Mouse (Mus musculus): Measurements from ENCODE around the gene Etv4. TPM values are rescaled to one million over a fixed set of nuclear protein-coding genes. Genes with fewer than 3 reads are reported as not detected.

The Etv4 gene
- polyA plus RNA-seq, 1 experiment from 2014 or later = 1.9 TPM

GRCm38 (mm10) chr11:101809060-101809828, 24.1 kb upstream of the Etv4 start:
- Histone ChIP-seq H3K9ac (ENCODE audit: low read depth, low read length) (no peak overlapping the region), H3K4me2 (replicated peaks; ENCODE audit: low read depth) (peak overlapping the region; percentile 35; the same call in 1 of the 2 replicates), H3K27ac (ENCODE audit: low read depth, low read length) (no peak overlapping the region; the same call in 1 of the 2 replicates), H3K9me3 (ENCODE audit: control insufficient read depth) (no peaks in the 10 kb centered on the region), H3K36me3 (ENCODE audit: control insufficient read depth, insufficient read depth) (no peaks in the 10 kb centered on the region), H3K4me3 (ENCODE audit: low read depth, low read length) (no peak overlapping the region), H3K4me1 (replicated peaks; ENCODE audit: control insufficient read depth, insufficient read depth, low read length) (no peaks in the 10 kb centered on the region), H3K27me3 (replicated peaks; ENCODE audit: control insufficient read depth, insufficient read depth, low read length) (no peaks in the 10 kb centered on the region)
- ATAC-seq = peak; percentile 76
- 20% methylated on average over 15 of the region's 15 CpGs for WGBS
- TF ChIP-seq CTCF (IDR thresholded peaks at IDR 0.05; ENCODE audit: low read depth) = no peak

DNA sequence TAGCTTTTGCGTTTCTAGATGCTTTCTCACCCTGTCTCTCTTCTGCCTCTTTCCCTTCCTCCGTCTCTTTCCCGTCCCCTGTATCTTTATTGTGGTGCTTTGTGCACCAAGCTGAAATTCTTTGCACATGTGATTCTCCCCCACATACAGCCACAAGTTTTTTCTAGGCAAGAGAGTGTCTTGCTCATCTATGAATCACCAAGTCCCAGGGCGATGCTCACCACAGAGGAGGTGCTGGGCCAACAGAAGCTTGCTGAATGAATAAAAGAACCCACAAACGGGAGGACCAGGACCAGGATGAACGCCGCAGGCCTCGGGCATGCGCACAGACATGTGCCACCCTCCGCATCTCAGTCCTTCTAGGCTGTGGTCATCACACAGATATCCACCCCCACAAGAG, 22.1 kb upstream of the Etv4 start:
- Histone ChIP-seq H3K4me3 (ENCODE audit: low read depth, low read length) (no peak overlapping the region), H3K36me3 (ENCODE audit: control insufficient read depth, insufficient read depth) (no peaks in the 10 kb centered on the region), H3K4me1 (replicated peaks; ENCODE audit: control insufficient read depth, insufficient read depth, low read length) (no peaks in the 10 kb centered on the region), H3K27ac (ENCODE audit: low read depth, low read length) (no peak overlapping the region), H3K4me2 (replicated peaks; ENCODE audit: low read depth) (no peak overlapping the region), H3K9me3 (ENCODE audit: control insufficient read depth) (no peaks in the 10 kb centered on the region), H3K9ac (ENCODE audit: low read depth, low read length) (no peak overlapping the region), H3K27me3 (replicated peaks; ENCODE audit: control insufficient read depth, insufficient read depth, low read length) (no peaks in the 10 kb centered on the region)
- TF ChIP-seq CTCF (IDR thresholded peaks at IDR 0.05; ENCODE audit: low read depth) = no peak
- 88% methylated on average over 10 of the region's 10 CpGs for WGBS
- no peak for ATAC-seq

DNA sequence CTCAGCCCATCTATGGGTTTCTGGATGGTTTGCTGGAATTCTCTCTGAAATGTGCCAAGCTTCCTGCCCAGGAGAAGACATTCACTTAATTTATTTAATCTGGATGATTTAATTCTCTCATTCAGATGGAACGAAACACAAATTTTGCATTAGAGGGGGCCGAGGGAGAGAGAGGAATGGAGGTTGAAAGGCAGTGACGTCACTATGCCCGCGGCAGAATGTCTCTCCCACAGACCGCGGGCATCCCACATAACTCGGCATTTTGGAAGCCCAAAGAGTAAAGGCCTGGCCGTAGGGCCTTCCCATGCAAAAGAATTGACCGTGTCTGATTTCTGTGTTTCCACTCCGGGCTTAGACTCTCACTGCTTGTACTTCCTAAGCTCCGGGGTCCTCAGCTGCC, 21.6 kb upstream of the Etv4 start:
- ATAC-seq = no peak
- 67% methylated on average over 12 of the region's 12 CpGs for WGBS
- no peak for TF ChIP-seq CTCF (IDR thresholded peaks at IDR 0.05; ENCODE audit: low read depth)

DNA sequence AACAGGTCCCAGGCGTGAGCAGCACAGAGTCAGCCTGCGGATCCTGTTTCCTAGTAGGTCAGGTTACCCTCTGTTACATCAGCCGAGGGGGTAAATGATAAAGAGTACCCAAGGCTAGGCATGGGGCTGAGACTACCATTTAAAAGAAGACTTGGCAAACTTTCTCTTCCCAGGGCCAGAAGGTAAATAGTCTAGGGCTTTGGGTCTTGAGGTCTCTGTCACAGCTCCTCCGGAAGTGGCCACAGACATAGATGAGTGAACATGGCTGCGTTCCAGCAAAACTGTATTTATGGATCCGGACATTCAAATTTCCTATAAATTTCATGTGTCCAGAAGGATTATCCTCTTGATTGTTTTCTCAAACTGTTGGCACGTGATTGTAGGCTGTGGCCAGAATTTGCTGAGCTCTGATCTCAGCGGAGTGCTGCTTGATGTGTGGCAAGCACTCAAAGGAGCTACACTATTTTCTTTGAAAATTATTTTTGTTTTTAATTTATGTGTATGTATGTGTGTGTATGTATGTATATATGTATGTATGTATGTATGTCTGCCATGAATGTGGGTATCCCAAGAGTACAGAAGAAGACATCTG, 20.0 kb upstream of the Etv4 start:
- H3K4me1 ChIP-seq (replicated peaks; ENCODE audit: control insufficient read depth, insufficient read depth, low read length) = no peaks in the 10 kb centered on the region
- no peak overlapping the region for H3K4me2 ChIP-seq (replicated peaks; ENCODE audit: low read depth)
- H3K27me3 ChIP-seq (replicated peaks; ENCODE audit: control insufficient read depth, insufficient read depth, low read length) = no peaks in the 10 kb centered on the region
- no peaks in the 10 kb centered on the region for H3K36me3 ChIP-seq (ENCODE audit: control insufficient read depth, insufficient read depth)
- WGBS = 72% methylated on average over 8 of the region's 8 CpGs
- H3K9ac ChIP-seq (ENCODE audit: low read depth, low read length) = no peak overlapping the region
- no peak overlapping the region for H3K27ac ChIP-seq (ENCODE audit: low read depth, low read length)
- TF ChIP-seq CTCF (IDR thresholded peaks at IDR 0.05; ENCODE audit: low read depth) = no peak
- H3K9me3 ChIP-seq (ENCODE audit: control insufficient read depth) = no peaks in the 10 kb centered on the region
- no peak for ATAC-seq
- H3K4me3 ChIP-seq (ENCODE audit: low read depth, low read length) = no peak overlapping the region

More for the DNA sequence above, 21.6 kb upstream of the Etv4 start:
- Histone ChIP-seq H3K4me3 (ENCODE audit: low read depth, low read length) (no peak overlapping the region), H3K4me1 (replicated peaks; ENCODE audit: control insufficient read depth, insufficient read depth, low read length) (no peaks in the 10 kb centered on the region), H3K27ac (ENCODE audit: low read depth, low read length) (no peak overlapping the region), H3K4me2 (replicated peaks; ENCODE audit: low read depth) (no peak overlapping the region), H3K36me3 (ENCODE audit: control insufficient read depth, insufficient read depth) (no peaks in the 10 kb centered on the region), H3K27me3 (replicated peaks; ENCODE audit: control insufficient read depth, insufficient read depth, low read length) (no peaks in the 10 kb centered on the region), H3K9ac (ENCODE audit: low read depth, low read length) (no peak overlapping the region), H3K9me3 (ENCODE audit: control insufficient read depth) (no peaks in the 10 kb centered on the region)

DNA sequence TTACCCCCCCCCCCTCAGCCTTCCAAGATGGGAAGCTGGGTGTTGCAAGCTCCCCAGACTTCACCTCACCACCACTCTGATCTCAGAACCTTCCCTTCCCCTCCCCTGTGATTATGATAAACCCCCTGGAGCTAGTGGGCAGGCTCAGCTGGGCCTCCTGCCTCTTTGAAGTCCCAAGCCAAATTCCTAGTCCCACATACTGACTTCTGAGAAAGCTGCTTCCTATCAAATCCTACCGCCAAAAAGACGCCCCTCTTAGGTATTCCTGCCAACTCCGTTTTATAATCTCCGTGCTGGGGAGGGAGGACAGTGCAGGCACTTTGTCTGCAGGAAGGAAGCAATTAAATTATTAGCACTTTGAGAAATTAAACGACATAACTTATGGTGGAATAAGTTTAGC, 16.2 kb upstream of the Etv4 start:
- no peak for ATAC-seq
- no peak for TF ChIP-seq CTCF (IDR thresholded peaks at IDR 0.05; ENCODE audit: low read depth)
- Histone ChIP-seq H3K9ac (ENCODE audit: low read depth, low read length) (no peak overlapping the region), H3K4me1 (replicated peaks; ENCODE audit: control insufficient read depth, insufficient read depth, low read length) (no peaks in the 10 kb centered on the region), H3K9me3 (ENCODE audit: control insufficient read depth) (no peaks in the 10 kb centered on the region), H3K4me3 (ENCODE audit: low read depth, low read length) (no peak overlapping the region), H3K4me2 (replicated peaks; ENCODE audit: low read depth) (no peak overlapping the region), H3K27me3 (replicated peaks; ENCODE audit: control insufficient read depth, insufficient read depth, low read length) (no peaks in the 10 kb centered on the region), H3K36me3 (ENCODE audit: control insufficient read depth, insufficient read depth) (no peaks in the 10 kb centered on the region), H3K27ac (ENCODE audit: low read depth, low read length) (no peak overlapping the region)
- 27% methylated on average over 5 of the region's 5 CpGs for WGBS

DNA sequence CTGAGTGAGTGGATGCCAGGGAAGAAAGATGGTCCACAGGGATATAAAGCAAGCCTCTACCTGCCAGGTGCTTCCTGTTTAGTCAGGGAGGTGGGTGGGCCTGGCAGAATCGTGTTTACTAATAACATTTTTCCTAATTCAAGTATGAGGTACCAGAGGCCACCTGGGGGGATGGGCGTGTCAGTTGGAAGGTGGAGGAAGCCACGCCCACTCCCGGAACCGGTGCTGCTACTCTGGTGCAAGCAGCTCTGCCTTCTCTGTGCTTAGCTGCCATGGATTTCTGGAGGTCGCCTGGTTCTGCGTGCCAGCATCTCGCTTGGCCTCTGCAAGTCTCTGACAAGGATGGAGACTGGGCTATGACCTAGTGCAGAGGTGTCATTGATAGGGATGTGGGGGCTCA, 12.9 kb upstream of the Etv4 start:
- ATAC-seq = no peak
- no peak for TF ChIP-seq CTCF (IDR thresholded peaks at IDR 0.05; ENCODE audit: low read depth)
- H3K36me3 ChIP-seq (ENCODE audit: control insufficient read depth, insufficient read depth) = no peaks in the 10 kb centered on the region
- H3K9ac ChIP-seq (ENCODE audit: low read depth, low read length) = no peak overlapping the region
- H3K4me3 ChIP-seq (ENCODE audit: low read depth, low read length) = no peak overlapping the region
- no peaks in the 10 kb centered on the region for H3K9me3 ChIP-seq (ENCODE audit: control insufficient read depth)
- H3K4me1 ChIP-seq (replicated peaks; ENCODE audit: control insufficient read depth, insufficient read depth, low read length) = no peaks in the 10 kb centered on the region
- H3K4me2 ChIP-seq (replicated peaks; ENCODE audit: low read depth) = no peak overlapping the region
- no peak overlapping the region for H3K27ac ChIP-seq (ENCODE audit: low read depth, low read length)
- no peaks in the 10 kb centered on the region for H3K27me3 ChIP-seq (replicated peaks; ENCODE audit: control insufficient read depth, insufficient read depth, low read length)
- WGBS = 28% methylated on average over 8 of the region's 8 CpGs

Data from intestine, postnatal 0 days (tissue).